Mouse (Mus musculus) spleen, embryonic (tissue): ENCODE results near the gene Actl11.

Source experiments
- CTCF ChIA-PET: fragments of 350-600 bp; sonication (Branson Sonifier 250); formaldehyde crosslinking; loops from one replicate; lab custom pipeline; 2022; lab: Charles Lee

The Actl11 gene

DNA sequence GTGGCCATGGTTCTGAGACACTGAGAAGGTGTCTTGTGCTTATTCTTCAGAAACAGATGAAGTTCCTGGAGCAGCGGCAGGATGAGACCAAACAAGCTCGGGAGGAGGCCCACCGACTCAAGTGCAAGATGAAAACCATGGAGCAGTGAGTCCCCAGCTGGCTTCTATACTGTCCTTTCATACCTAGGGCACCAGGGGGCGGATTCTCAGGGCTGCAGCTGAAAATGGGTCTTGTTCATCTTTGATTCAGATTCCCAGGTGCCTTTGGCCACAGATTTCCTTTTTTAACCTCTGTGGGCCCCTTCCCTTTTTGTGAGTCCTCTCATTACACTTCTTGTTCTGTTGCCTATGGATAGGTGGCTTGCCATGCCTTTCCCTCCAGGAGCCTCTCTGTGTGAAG, 32.7 kb downstream of the Actl11 start:
- CTCF ChIA-PET = interaction anchor here (1.0 to 1.1 kb wide), 2 partner anchors 10 to 27 kb away, joined by 3 read pairs; no protein-coding TSS in a partner anchor

DNA sequence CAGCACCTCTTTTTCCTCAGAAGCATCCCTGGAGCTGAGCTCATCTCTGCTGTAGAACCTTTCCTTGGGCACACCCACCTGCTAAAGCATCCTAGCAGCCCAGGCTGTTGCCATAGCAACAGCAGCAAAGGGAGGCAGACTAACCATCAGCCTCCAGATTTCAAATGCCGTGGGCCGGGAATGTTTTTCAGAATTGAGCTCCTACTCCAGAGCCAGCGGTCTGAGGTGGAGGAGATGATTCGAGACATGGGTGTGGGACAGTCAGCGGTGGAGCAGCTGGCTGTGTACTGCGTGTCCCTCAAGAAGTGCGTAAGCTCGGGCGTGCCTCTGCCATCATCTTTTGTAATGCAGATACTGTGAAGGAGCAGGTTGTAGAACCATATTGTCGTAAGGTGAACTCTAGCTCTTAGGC, 33.1 kb downstream of the Actl11 start:
- CTCF ChIA-PET = interaction anchor here (1.0 to 1.1 kb wide), 2 partner anchors 10 to 26 kb away, joined by 3 read pairs; no protein-coding TSS in a partner anchor

DNA sequence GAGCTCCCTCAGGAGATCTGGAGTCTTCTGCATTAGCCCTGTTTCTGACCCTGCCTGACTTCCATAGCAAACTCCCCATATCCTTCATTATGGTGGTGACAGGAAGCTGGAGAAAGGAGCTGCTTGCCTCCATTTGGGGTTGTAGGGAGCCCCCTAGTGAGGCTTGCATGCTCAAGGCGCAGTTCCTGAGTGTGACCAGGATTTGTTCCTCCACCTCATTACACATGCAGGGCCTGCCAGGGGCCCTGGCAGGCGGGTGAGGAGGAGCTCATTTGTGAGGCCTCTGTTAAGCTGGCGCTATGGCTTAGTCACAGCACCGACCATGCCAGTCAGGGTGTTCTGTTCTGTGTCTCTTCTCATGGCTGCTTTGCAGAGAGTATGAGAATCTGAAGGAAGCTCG, 33.6 kb downstream of the Actl11 start:
- CTCF ChIA-PET = interaction anchor here (1.0 to 1.1 kb wide), 2 partner anchors 11 to 26 kb away, joined by 3 read pairs; no protein-coding TSS in a partner anchor

DNA sequence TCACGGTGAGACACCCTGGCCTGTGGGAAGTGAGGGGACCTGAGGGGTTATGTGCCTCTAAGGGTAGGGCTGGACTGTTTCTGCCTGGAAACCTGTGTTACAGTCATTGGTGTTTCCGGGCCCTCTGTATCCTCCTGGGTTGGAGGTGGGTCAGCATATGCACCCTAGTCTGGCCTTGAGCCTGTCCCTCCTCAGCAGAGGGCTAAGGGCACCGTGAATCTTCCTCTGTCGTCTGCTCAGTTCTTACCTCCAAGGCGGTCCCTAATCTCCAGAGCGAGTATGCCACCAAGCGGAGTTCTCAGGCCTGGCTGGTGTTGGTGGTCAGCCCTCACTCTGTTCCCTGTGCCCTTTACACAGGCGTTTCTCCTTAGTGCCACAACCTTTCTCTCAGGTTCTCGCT, 34.6 kb downstream of the Actl11 start:
- CTCF ChIA-PET = no interaction called here

DNA sequence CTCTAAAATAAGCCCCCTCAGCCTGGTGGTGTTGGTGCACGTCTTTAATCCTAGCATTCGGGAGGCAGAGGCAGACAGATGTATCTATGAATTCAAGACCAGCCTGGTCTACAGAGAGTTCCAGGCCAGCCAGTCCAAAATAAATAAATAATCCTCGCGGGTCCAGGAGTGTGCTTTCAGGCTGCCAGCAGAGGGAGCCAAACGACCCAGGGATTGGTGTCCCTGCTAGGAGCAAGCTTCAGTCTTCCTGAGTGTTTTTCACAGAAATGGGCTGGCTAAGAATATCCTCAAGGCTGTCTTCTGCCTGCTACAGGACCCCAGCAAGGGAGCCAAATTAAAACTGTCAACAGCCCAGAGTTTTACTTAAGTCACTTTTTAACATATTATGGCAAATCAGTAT, 35.4 kb downstream of the Actl11 start:
- CTCF ChIA-PET = interaction anchor here (0.6 to 1.4 kb wide), 2 partner anchors 88 kb away, joined by 4 to 6 read pairs; no protein-coding TSS in a partner anchor

DNA sequence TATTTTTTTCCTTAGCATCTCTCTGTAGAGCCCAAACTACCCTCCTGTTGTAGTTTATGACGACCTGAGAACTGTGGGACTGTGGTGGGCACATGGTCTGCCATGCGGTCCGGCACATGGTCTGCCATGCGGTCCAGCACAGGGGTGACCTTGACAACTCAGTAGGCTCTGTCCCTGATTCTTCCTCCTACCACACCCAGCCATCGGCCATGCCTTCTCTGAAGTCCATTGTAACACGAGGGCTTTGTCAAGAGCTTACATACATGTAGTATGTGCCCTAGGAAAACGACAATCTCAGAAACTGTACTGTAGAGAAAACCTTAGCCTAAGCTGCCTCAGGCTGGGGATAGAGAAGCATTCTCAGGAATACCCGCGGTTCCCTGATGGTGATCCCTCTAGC, 36.4 kb downstream of the Actl11 start:
- CTCF ChIA-PET = interaction anchor here (1.4 kb wide), 1 partner anchor 87 kb away, joined by 4 read pairs; no protein-coding TSS in a partner anchor

DNA sequence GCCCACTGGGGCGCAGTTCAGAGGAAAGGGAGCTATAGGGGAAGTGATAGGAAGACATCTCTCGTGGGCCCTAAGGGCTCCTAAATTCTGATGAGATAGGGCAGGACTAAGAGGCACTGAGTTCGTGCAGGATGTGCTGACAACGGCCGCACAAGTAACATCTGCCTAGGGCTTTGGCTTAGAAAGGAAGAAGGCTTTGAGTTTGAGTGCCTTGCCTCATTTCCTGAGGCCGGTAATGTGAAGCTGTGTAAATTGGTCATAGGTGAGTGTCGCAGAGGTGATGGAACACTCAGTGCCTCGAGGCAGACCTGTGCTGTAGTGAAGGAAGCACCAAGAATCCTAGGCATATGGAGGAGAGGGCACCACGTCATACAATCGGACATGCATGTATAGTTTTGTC, 38.4 kb downstream of the Actl11 start:
- CTCF ChIA-PET = no interaction called here

DNA sequence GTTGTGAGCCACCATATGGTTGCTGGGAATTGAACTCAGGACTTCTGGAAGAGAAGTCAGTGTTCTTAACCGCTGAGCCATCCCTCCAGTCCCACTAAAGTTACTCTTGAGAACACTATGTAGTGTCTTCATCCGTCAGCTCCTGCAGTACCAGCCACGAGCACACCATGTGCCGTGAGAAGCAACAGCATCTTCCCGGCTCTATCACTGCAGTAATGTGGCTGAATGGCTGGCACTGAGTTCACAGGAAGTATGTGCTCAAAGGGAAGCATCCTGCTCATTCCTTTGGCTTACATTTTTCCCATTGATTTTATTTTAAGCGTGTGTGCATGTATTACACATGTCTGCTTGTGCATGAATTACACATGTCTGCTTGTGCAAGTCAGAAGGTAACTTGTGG, 39.2 kb downstream of the Actl11 start:
- CTCF ChIA-PET = no interaction called here

DNA sequence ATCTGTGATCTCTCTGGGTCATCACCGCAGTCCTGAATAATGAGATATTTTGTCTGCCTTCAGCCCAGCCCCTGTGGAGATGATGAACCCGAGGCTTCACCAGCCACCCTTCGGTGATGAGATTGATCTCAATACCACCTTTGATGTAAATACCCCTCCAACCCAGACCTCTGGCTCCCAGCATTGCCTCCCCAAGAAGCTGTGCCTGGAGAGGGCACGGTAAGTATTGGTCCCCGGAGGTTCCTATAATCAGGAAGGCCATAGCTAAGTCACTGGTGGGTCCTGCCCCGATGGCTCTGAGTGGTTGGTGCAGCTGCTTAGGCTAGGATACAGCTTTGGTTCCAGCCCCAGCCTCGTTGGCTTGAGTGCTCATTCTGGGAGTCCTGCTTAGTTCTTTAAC, 40.3 kb downstream of the Actl11 start:
- CTCF ChIA-PET = no interaction called here

DNA sequence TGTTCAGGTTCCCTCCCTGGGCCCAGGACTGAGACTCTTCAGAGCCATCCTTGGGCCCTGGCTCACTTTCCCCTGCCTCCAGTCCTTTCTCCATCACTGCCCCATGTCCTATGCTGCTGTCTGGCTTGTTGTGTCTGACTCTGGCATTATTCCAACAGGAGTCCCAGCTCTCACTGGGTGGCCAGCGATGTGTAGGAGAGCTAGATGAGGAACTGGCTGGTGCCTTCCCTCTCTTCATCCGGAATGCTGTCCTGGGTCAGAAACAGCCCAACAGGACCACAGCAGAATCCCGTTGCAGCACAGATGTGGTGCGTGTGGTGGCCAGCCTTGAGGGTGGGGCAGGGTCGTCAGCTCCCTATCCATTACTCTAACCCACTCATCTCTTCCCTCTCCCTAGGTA, 42.0 kb downstream of the Actl11 start:
- CTCF ChIA-PET = interaction anchor here (0.5 to 0.8 kb wide), 2 partner anchors 96 to 146 kb away, joined by 3 to 14 read pairs; no protein-coding TSS in a partner anchor

DNA sequence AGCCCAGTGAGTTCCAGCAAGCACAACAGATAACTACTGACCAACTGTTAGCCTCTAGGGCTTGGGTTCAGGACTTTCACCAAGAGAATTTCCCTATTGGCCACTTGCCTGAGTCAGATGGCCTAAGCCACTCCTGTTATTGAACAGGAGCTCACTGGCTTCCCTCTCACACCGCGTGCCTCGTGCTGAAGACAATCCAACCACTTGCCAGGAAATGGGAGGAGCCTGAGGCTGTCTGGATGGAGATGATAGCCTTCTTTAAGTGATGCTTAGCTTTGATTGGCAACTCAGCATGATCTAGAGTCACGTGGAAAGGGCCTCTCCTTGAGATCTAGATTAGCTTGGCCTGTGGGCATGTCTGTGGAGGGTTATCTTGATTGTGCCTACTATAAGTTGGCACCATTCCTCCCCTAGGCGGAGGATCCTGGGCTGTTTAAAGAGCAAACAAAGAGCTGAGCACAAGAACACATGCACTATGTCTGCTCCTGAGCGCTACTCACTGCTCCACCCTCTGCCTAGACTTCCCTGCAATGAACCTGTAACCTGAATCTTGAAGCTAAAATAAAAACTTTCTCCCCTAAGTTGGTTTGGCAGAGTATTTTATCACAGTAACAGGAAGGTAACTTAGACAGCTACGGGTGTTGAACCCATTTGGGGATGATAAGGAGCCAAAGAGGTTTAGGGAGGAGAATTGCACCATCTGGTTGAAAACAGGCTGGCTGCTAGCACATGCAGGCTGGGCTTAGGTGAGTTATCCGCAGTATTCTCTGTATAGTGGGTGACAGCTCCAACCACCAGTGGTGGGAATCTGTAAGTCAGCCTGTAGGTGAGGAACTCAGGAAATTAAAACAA, 43.6 kb downstream of the Actl11 start:
- CTCF ChIA-PET = interaction anchor here (1.6 kb wide), 1 partner anchor 9 kb away, joined by 4 read pairs; no protein-coding TSS in a partner anchor

DNA sequence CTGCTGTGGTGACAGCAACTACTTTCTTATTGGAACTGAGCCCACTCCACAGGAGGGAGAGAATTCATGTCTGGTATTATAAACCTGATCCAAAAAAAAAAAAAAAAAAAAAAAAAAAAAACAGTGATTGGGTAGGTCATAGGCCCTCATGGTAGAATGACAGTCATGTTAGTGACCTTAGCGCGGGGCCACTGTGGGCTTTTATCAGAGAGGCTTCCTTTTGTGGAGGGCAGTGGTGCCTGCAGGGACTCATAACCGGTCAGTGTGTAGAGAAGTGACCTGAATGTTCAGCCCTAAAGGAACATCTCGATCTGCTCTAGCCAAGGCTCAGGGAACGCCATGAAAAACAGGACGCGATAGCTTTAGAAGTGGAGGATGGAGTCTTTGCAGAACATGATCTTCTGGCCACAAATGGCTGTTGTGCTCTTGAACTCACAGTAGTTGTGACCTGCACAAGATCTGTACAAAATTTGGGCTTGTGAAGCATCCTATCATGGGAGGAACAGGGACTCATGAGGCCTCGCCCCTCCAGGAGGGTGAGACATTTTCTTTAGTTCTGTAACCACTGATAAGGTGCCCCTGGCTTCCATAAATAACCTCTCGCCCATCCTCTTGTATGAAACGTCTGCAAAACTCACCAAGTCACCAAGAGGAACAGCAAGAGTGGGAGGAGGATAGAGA, 46.4 kb downstream of the Actl11 start:
- CTCF ChIA-PET = no interaction called here

DNA sequence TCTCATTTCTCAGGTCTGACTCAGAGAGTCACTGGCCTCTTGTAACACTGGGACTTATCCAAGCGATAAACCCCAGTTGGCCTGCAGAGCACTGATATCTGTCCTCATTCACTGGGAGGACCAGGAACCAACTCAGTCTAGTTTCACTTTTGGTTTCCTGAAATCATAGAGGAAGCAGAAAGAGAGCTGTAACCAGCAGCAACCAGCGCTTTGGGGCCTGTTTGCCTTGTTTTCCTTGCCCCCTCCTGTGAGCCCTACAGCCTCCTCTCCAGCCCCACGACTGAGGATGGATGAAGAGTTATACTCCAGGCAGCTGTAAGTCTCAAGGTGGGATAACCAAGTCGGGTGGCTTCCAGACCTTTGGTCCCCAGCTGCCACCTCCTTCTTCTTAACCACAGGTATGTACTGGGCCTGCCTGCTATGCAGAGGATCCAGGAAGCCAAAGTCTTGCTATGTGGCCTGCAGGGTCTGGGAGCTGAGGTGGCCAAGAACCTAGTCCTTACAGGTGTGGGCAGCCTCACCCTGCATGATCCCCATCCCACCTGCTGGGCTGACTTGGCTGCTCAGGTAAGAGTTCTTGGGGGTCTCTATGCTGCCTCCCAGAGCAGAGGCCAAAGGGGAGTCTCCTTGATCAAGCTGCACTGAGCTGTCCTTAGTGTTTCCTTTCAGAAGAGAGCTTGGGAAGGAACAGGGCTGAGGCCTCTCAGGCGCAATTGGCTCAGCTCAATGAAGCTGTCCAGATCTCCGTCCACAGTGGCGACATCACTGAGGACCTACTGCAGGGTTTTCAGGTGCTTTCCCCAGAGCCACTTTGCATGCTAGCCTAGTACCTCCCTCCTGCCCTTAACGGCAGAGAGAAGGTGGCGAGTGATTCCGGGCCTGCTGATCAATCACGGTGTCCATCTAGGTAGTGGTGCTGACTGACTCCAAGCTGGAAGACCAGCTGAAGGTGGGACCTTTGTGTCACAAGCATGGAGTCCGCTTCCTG, 47.4 kb downstream of the Actl11 start, which contains the start of gene Uba7:
Gene Uba7, plus strand, starts transcription at position 107 of the 988 bp plus-strand sequence.
- CTCF ChIA-PET = no interaction called here

DNA sequence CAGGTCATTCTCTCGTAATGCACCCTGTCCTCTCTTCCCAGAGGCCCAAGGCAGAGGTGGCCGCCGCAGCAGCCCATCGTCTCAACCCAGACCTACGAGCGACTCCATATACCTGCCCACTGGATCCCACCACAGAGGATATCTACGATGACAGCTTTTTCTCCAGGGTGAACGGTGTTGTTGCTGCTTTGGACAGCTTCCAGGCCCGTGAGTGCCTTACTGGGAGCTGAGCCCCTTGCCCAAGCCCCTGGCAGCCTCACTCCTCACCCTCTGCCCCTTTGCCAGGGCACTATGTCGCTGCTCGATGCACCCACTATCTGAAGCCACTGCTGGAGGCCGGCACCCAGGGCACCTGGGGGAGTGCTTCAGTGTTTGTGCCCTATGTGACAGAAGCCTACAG, 50.5 kb downstream of the Actl11 start:
- CTCF ChIA-PET = interaction anchor here (0.7 kb wide), 1 partner anchor 9 kb away, joined by 3 read pairs; no protein-coding TSS in a partner anchor
